Mouse (Mus musculus) bone marrow, adult 2 months (tissue): ENCODE data around the gene Ccdc155. TPM values are rescaled to one million over a fixed set of nuclear protein-coding genes. Genes with fewer than 3 reads are reported as not detected.

Experiments
- H3K27ac ChIP-seq: fragments of 200-500 bp; 2 replicates; pipeline ENCODE4 v1.5.1; 2012; ENCODE audit warnings: low read depth, mild to moderate bottlenecking, control low read depth, inconsistent platforms, low read length; ENCODE audit not compliant: control insufficient read depth, poor library complexity, insufficient read depth
- H3K4me1 ChIP-seq: fragments of 200-500 bp; 2 replicates; pipeline ENCODE4 v1.6.1; 2011; ENCODE audit warnings: low read length; ENCODE audit not compliant: control insufficient read depth, insufficient read depth
- H3K4me3 ChIP-seq: fragments of 200-500 bp; replicated peaks from 2 replicates; pipeline ENCODE3; 2011; ENCODE audit warnings: mild to moderate bottlenecking, low read depth, low read length, control low read depth; ENCODE audit not compliant: control insufficient read depth
- CTCF ChIP-seq: fragments of 200-500 bp; IDR thresholded peaks from 2 replicates; pipeline ENCODE4 v1.5.1; 2011; ENCODE audit warnings: low read length, control low read depth; ENCODE audit not compliant: control insufficient read depth, insufficient read depth
- POLR2A ChIP-seq: fragments of 200-500 bp; IDR thresholded peaks from 2 replicates; pipeline ENCODE4 v1.6.1; 2011; ENCODE audit warnings: low read depth, mild to moderate bottlenecking, control low read depth, low read length, borderline replicate concordance; ENCODE audit not compliant: control insufficient read depth
- WGBS: fragments of 180-500 bp; shearing (Covaris S2); methylation state at CpG from one replicate; pipeline ENCODE4 v1.1.7; 2018; 5-methylcytosine and 5-hydroxymethylcytosine counted together
- polyA plus RNA-seq: library from polyadenylated mRNA; stranded (reverse); fragments of >200 nt; gene quantifications from 2 replicates; pipeline ENCODE4 v1.2.4, GENCODE M21; 2011; ENCODE audit warnings: low replicate concordance; ENCODE audit not compliant: missing spikeins, insufficient read depth, insufficient read length

The Ccdc155 gene
- polyA plus RNA-seq, 1 experiment, result not detected

GRCm38 (mm10) chr7:45231192-45231591 lies 26.5 kb upstream of the Ccdc155 start:
- peaks cover 3% of the 10 kb centered on the region; the same call in 1 of the 2 replicates for H3K4me1 ChIP-seq

GRCm38 (mm10) chr7:45229459-45230203 lies 24.9 kb upstream of the Ccdc155 start:
- no peaks in the 10 kb centered on the region; the same call in 1 of the 2 replicates for H3K4me1 ChIP-seq
- no peak for TF ChIP-seq CTCF
- TF ChIP-seq POLR2A, result no peak
- 65% methylated on average over 7 of the region's 7 CpGs for WGBS
- H3K27ac ChIP-seq, result no peak overlapping the region
- no peak overlapping the region for H3K4me3 ChIP-seq

More at GRCm38 (mm10) chr7:45231192-45231591, 26.5 kb upstream of the Ccdc155 start:
- WGBS, result 74% methylated on average over 12 of the region's 12 CpGs
- no peak overlapping the region for H3K27ac ChIP-seq
- no peak overlapping the region for H3K4me3 ChIP-seq
- TF ChIP-seq POLR2A (no peak; the same call in 1 of the 2 replicates), CTCF (no peak)

GRCm38 (mm10) chr7:45229046-45229445 lies 24.4 kb upstream of the Ccdc155 start:
- WGBS, result 84% methylated on average over 8 of the region's 8 CpGs
- H3K4me3 ChIP-seq, result no peak overlapping the region
- H3K4me1 ChIP-seq, result no peaks in the 10 kb centered on the region; the same call in 1 of the 2 replicates
- TF ChIP-seq CTCF (no peak), POLR2A (no peak)
- no peak overlapping the region for H3K27ac ChIP-seq

GRCm38 (mm10) chr7:45228548-45228947 lies 23.9 kb upstream of the Ccdc155 start:
- TF ChIP-seq CTCF (no peak), POLR2A (no peak)
- no peak overlapping the region for H3K27ac ChIP-seq
- 92% methylated on average over 18 of the region's 18 CpGs for WGBS

DNA sequence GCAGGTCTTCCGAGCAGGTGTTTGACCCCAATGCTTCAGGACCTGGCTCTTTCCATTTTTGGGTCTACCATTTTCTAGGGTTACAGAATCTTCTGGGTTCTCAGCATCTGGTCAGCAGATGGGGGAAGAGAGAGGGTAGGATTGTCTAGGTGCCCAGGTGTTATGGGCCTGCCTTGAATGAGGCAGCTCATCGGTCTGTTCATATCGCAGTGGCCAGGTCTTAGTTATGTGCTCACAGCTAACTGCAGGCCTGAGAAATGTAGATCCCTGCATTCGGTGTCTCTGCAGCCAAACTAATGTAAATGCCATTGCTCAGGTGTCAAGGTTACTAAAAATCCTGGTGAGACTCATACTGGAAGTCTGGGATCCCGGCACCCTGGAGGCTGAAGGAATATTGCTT lies 21.7 kb upstream of the Ccdc155 start:
- no peak overlapping the region for H3K27ac ChIP-seq
- WGBS, result 90% methylated on average over 5 of the region's 5 CpGs
- no peak overlapping the region for H3K4me3 ChIP-seq
- no peaks in the 10 kb centered on the region; the same call in 1 of the 2 replicates for H3K4me1 ChIP-seq
- TF ChIP-seq POLR2A (no peak), CTCF (no peak)

More at GRCm38 (mm10) chr7:45228548-45228947, 23.9 kb upstream of the Ccdc155 start:
- Histone ChIP-seq H3K4me1 (no peaks in the 10 kb centered on the region; the same call in 1 of the 2 replicates), H3K4me3 (no peak overlapping the region)

DNA sequence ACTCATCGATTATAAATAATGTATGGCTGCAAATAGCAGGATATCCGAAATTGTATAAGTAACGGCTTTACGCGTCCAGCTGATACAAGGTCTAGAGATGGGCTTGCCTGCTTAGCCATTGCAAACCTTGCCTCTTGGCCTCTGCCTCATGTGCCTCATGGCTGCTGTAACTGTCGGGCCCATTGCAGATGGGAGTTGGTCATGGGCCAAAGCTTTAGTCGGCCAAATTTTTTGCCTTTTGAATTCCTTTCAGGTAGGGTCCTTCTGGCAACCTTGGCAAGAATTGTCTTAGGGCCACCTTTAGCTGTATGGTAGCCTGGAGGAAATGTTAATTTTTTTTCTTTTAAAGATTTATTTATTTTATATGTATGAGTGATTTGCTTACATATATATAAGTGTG lies 20.1 kb upstream of the Ccdc155 start:
- no peak overlapping the region for H3K4me3 ChIP-seq
- TF ChIP-seq CTCF, result no peak
- no peak for TF ChIP-seq POLR2A
- WGBS, result 89% methylated on average over 7 of the region's 7 CpGs

DNA sequence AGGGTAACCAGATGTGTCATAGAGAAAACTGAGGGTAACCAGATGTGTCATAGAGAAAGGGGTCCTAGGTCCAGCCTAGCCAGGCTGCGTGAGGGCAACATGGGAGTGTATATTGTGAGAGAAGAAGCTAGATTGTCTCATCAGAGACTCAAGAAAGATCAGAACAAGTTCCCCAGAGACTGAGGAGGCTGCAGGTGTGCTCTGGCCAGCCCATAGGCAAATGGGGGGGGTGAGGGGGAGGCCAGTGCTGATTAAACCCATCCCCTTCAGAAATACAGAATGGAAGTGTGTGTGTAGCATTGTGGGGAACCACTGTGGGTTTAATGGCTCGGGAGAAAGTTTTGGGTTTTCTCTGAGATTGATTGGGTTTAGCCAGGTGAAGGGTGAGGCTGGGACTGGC lies 17.0 kb upstream of the Ccdc155 start:
- no peak for TF ChIP-seq CTCF
- TF ChIP-seq POLR2A, result no peak
- 34% methylated on average over 2 of the region's 2 CpGs for WGBS
- Histone ChIP-seq H3K4me1 (0 out of 2 replicates have a peak, but pooled peaks cover 1% of the 10 kb centered on the region), H3K4me3 (no peak overlapping the region), H3K27ac (no peak overlapping the region)

More for the DNA sequence above, 20.1 kb upstream of the Ccdc155 start:
- H3K27ac ChIP-seq, result no peak overlapping the region
- no peaks in the 10 kb centered on the region for H3K4me1 ChIP-seq

GRCm38 (mm10) chr7:45216442-45217183 lies 11.9 kb upstream of the Ccdc155 start:
- H3K4me3 ChIP-seq, result no peak overlapping the region
- TF ChIP-seq CTCF (no peak), POLR2A (no peak)
- peaks cover 5% of the 10 kb centered on the region; the same call in 1 of the 2 replicates for H3K4me1 ChIP-seq
- no peak overlapping the region for H3K27ac ChIP-seq
- WGBS, result 6% methylated on average over 13 of the region's 13 CpGs
